Mouse (Mus musculus): ENCODE measurements around the gene Slc44a5. TPM values are rescaled to one million over a fixed set of nuclear protein-coding genes. Genes with fewer than 3 reads are reported as not detected.

Gene Slc44a5
- 6.3 TPM for polyA plus RNA-seq (2015; fragmentation: Illumina TruSeq; extraction: RNeasy Lipid Tissue Mini Kit (QIAGEN cat#74804); ENCODE audit: low read depth, low replicate concordance)

GRCm38 (mm10) chr3:153973171-153973948, at the start of gene Slc44a5:
Gene Slc44a5 (plus strand): TSS chr3:153973436.

GRCm38 (mm10) chr3:153944335-153944990, 28.8 kb upstream of the Slc44a5 start, which contains the start of gene Acadm:
Gene Acadm (minus strand): TSS chr3:153944632.

Other genes with a start within 250 kb of the Slc44a5 start
- gene St6galnac3, start 248.3 kb upstream of the Slc44a5 start, polyA plus RNA-seq (2015; fragmentation: Illumina TruSeq; extraction: RNeasy Lipid Tissue Mini Kit (QIAGEN cat#74804); ENCODE audit: low read depth, low replicate concordance) = 8.2 TPM
- gene Asb17, start 129.2 kb upstream of the Slc44a5 start, polyA plus RNA-seq (2015; fragmentation: Illumina TruSeq; extraction: RNeasy Lipid Tissue Mini Kit (QIAGEN cat#74804); ENCODE audit: low read depth, low replicate concordance) = not detected
- gene Msh4, start 67.3 kb upstream of the Slc44a5 start, polyA plus RNA-seq (2015; fragmentation: Illumina TruSeq; extraction: RNeasy Lipid Tissue Mini Kit (QIAGEN cat#74804); ENCODE audit: low read depth, low replicate concordance) = not detected
- gene Rabggtb, start 60.4 kb upstream of the Slc44a5 start, polyA plus RNA-seq (2015; fragmentation: Illumina TruSeq; extraction: RNeasy Lipid Tissue Mini Kit (QIAGEN cat#74804); ENCODE audit: low read depth, low replicate concordance) = 88.4 TPM
- 70.9 TPM for gene Acadm, start 28.8 kb upstream of the Slc44a5 start, polyA plus RNA-seq (2015; fragmentation: Illumina TruSeq; extraction: RNeasy Lipid Tissue Mini Kit (QIAGEN cat#74804); ENCODE audit: low read depth, low replicate concordance)

All from brain, adult 10 weeks (tissue).